Mouse (Mus musculus) thymus, postnatal 14 days (tissue): ENCODE measurements around the gene Bex1.
A peak's percentile ranks its signal among the peaks of the same experiment; 100 is the strongest.

Source experiments
- DNase-seq: peaks from one replicate; pipeline ENCODE4 v3.0.0; 2021

Bex1 gene

GRCm38 (mm10) chrX:136171189-136172117 lies 43.9 kb downstream of the Bex1 start:
- peak; percentile 12 for DNase-seq

- DNase-seq = no peak
Measured at GRCm38 (mm10) chrX:136170625-136171024, 44.7 kb downstream of the Bex1 start.
